Mouse (Mus musculus): ENCODE measurements around the gene Eif2ak3. TPM values are rescaled to one million over a fixed set of nuclear protein-coding genes. Genes with fewer than 3 reads are reported as not detected.
"Not testable (repeated sequence)": the region's sequence is repeated elsewhere in the genome, so short reads cannot be mapped to it uniquely, and the experiment has no call there.

The Eif2ak3 gene
- total RNA-seq (2021): 19.1 and 22.6 TPM in 2 replicates
- long read RNA-seq, full-length matches to known transcripts: 5 of 9 reads
- long read RNA-seq, partial matches to known transcripts: 4 of 9 reads
- long read RNA-seq, other reads (novel, unspliced or antisense): 0 of 9 reads

GRCm38 (mm10) chr6:70844002-70844804 lies at the start of gene Eif2ak3:
TSS of gene Eif2ak3 (plus strand) at chr6:70844515.
- peak; percentile 96 for DNase-seq

GRCm38 (mm10) chr6:70796940-70797339 lies 47.4 kb upstream of the Eif2ak3 start:
- no peak for DNase-seq

DNA sequence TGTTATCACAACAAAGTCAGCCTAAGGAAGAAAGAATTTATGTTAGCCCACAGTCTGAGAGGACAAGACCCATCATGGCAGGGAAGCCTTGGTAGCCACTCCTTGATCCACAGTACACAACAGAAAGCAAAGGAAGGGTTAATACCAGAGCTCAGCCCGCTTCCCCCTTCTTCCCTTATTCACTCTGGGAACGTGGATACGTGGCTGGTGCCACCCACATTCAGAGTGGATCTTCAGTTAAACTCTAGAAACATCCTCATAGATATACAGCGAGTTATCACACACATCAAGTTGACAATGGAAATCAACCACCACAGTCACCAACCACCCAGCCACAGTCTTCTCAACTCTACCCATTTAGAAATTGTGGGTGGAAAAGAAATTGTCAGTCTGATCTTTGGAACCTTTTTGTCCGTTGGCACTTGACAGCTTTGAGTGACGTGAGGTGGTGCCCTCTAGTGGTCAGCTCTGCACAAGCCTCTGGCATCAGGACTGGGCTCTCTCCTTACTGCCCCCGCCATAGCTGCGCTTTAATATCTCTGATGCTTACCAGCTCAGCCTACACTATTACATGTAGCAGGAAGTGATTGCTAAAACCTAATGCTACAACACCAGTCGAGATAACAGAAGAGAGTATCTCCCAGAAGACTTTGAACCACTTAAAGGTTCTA lies 46.6 kb upstream of the Eif2ak3 start:
- DNase-seq: peak; percentile 67

GRCm38 (mm10) chr6:70804632-70805031 lies 39.7 kb upstream of the Eif2ak3 start:
- DNase-seq: no peak

GRCm38 (mm10) chr6:70805267-70805666 lies 39.0 kb upstream of the Eif2ak3 start:
- peak; percentile 35 for DNase-seq

- DNase-seq: peak; percentile 50
Observed at GRCm38 (mm10) chr6:70805820-70806513, 38.3 kb upstream of the Eif2ak3 start.

DNA sequence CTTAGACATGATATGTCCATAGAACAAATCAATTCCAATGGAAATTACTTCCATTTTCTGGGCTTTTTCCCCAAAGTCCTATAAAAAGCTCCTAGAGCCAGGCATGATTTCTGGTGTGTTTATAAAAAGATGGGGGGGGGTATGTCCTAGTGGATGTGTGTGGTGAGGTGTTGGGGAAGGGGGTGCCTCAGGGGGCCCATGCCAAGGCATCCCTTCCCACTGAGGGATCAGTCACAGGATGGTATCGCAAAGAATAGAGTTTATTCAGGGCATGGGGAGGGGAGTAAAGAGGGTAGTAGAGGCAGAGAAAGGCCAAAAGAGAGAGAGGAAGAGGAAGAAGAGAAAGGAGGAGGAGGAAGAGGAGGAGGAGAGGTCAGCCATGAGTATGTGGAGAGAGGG lies 37.8 kb upstream of the Eif2ak3 start:
- DNase-seq: no peak

DNA sequence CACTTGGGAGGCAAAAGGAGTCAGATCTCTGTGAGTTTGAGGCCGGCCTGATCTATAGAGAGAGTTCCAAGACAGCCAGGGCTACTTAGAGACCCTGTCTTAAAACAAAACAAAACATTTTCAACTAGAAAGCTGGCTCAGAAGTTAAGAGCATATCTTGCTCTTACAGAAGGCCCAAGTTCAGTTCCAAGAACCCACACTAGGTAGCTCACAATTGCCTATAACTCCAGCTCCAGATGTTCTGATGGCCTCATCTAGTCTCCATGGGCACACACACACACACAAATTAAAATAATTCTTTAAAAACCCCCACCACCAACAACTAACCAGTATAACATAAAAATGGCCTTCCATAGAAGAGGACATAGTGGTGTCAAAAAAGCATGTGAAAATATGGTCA lies 33.8 kb upstream of the Eif2ak3 start:
- no peak for DNase-seq

DNA sequence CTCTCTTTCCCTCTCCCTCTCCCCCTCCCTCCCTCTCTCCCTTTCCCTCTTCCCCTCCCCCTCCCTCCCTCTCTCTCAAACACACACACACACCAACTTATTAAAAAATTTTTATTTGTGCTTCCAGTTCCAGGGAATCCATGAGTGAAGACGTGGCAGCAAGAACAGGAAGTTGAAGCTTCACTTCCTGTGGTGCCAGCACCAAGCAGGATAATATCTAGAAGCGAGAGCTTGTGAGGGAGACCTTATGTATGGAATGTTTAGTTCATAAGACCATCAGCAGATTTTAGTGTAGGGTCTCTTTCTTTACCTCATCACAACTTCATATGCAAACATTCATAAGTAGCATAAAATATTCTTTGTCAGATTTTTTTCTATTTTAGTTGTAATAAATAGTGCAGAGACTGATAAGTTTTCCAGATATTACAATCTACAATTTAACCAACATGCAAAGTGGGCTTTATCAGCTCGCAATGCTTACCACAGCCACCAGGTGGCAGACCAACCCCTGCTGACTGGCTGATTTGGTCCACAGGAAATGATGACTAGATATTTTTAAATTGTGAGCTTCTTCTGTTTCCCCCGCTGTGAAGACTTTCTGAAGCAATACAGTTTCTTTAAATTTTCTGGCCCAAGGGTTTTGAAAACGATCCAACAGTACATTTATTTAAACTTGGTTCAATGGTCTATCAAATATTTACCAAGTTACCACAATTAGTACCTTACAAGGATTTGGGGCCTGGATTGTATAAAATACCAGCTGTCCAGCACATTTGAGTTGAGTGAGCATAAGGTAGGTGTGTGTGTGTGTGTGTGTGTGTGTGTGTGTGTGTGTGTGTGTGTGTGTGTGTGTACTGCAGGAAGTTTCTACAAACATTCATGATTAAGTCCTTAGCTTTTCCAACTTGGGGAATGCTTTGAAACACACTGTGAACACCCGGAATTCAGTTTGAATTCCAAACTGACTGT lies 32.5 kb upstream of the Eif2ak3 start:
- peak; percentile 77 for DNase-seq

DNA sequence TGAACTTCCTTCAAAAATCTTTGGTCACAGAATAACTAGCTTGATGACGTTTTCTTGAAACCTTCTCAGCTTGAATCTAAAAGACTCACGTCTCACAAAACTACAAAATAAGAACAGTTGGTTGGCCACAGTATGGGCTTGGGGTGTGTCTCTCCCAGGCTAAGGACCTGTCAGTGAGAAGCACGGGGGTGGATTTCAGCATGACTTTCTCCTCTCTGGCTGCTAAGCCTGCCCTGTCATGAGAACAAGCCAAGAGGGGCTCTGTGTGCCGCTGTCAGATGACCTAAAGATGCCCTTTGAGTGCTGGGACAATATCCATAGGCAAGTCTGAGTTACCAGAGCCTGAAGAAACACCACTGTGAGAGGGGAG lies 31.8 kb upstream of the Eif2ak3 start:
- no peak for DNase-seq

- peak; percentile 16 for DNase-seq
Observed at GRCm38 (mm10) chr6:70813921-70814628, 30.2 kb upstream of the Eif2ak3 start.

DNA sequence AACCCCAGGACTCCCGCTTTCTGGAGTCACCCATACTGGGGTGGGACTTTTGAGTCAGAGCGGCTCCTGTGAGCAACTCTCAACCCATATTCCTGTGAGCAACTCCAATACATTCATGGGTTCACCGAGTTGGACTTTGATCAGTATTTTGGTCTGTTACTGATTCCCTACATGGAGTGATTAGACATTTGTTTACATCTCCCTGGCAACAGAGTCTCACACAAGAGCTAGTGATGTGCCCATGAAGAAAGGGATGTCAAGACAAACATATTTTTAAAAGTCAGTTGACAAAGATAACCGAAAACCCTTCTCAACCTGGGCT lies 29.7 kb upstream of the Eif2ak3 start:
- DNase-seq: no peak

DNA sequence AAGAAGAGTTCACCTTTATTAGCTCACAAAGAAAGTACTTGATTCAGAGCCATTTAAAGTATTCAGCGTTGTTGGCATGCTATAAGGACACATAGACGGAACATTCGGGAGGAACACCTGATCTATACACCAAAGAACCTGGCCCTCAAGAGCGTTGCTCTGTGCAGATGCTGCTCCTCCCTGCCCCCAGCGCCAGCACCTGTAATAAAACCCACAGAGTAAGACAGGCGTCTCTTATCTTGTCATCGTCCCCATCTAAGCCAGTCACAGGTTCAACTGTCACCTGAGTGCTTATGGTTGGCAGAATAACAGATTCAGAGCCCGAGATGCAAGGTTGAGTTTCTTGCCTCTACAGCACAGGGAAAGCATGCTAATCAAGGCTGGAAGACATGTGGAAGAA lies 28.8 kb upstream of the Eif2ak3 start:
- no peak for DNase-seq

GRCm38 (mm10) chr6:70821566-70821965 lies 22.7 kb upstream of the Eif2ak3 start:
- DNase-seq: no peak

GRCm38 (mm10) chr6:70822386-70822910 lies 21.9 kb upstream of the Eif2ak3 start:
- no peak for DNase-seq

GRCm38 (mm10) chr6:70823277-70823676 lies 21.0 kb upstream of the Eif2ak3 start:
- not testable (repeated sequence) for DNase-seq

GRCm38 (mm10) chr6:70824085-70824986 lies 20.0 kb upstream of the Eif2ak3 start:
- peak; percentile 71 for DNase-seq

- DNase-seq: no peak
Observed at GRCm38 (mm10) chr6:70824987-70825337, 19.4 kb upstream of the Eif2ak3 start.

DNA sequence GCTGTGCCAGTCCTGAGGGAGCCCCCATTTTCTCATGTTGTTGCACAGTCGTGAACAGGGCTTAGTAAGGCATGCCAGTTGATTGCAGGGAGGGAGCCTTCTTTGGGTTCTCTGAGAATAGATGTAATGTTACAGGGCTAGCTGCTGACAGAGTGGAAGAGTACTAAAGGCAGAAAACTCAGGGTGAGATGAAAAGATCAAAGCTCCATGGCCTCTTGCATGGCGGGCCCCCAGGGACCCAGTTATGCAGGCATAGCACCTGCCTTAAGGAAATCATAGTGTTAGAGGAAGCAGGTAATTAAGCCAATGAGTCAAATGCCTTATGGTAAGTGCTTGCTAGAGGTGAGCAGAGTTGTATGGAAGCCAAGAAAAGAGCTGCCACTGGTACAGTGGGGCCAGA lies 14.9 kb upstream of the Eif2ak3 start:
- DNase-seq: no peak

GRCm38 (mm10) chr6:70830552-70830951 lies 13.8 kb upstream of the Eif2ak3 start:
- DNase-seq: no peak
